Mouse (Mus musculus) gonadal fat pad, adult 2 months (tissue): ENCODE results near the gene Pdcl2. TPM values are rescaled to one million over a fixed set of nuclear protein-coding genes. Genes with fewer than 3 reads are reported as not detected.

Experiments
- DNase-seq: peaks from one replicate; pipeline ENCODE4 v3.0.0-alpha.2; 2012; ENCODE audit warnings: low read depth
- polyA plus RNA-seq: library from polyadenylated mRNA; depleted of rRNA; stranded (reverse); fragments of >200 nt; gene quantifications from 2 replicates; pipeline ENCODE4 v1.2.3, GENCODE M21; 2012; rRNA removed

Pdcl2 gene
- 0.19 TPM in 1 of 2 replicates, not detected in the other for polyA plus RNA-seq

DNA sequence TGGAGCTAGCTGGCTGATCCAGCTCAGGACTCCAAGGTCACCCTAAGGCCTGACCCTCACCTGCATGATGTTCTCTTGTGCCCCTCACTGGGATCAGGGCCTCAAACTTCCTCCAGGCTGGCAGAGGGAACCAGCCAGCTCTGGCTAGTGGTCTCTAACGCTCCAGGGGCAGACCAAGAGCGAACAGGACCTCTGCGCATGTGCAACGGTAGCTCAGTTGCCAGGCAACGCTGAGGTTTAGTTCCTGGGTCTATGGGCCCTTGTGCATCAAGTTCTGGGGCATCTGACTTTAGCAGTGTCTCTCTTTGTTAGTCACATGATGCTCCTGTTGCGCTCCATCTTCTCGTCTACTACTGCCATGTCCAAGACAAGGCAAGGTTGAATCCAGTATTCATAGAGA lies at the start of gene Pdcl2:
Gene Pdcl2 (minus strand): TSS at position 204 of the 400 bp plus-strand sequence.
- DNase-seq: no peak

GRCm38 (mm10) chr5:76379216-76379615 lies 48.3 kb upstream of the Pdcl2 start:
- DNase-seq: no peak

DNA sequence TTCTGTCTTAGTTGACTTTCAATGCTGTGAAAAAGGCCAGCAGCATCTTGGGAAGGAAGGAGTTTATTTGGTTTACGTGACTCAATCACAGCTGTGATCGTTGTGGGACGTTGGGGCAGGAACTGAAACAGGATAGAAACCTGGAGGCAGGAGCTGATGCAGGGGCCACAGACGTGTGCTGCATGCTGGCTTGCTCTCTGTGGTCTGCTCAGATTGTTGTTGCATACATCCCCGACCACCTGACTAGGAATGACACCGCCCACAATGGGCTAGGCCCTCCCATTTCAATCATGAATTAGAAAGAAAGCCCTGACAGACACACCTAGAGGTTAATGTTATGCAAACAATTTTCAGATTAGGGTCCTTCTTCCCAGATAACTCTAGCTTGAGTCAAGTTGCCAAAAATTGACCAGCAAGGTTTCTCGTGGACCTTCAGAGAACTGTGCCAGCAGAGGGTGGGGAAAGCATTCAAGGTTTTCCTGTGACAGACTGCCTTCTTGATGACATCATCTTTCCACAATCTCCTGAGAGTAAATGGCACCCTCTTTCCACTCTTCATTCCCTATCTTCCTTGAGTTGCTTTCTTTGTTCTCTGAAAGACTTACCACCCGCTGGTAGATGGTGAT lies 38.4 kb upstream of the Pdcl2 start:
- DNase-seq: no peak

DNA sequence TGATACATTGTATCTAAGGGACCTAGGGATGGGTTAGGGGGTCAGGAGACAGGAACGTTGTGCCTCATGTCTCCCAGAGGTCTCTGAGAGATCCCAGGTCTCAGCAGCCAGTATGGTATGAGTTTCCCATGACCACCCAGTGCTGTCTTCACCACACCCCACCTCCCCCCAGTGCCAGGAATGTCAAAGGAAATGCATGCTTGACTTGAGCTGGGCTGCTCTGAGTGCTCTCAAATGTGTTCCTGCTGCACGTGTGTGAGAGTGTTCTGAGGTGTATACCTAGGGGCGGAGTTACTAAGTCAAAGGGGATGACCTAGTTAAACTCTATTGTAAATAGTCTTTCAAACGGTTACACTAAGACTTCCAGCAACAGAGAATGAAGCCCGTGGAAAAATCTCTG lies 34.5 kb upstream of the Pdcl2 start:
- no peak for DNase-seq

- no peak for DNase-seq
These were observed 32.6 kb upstream of the Pdcl2 start, which contains the start of gene Nmu for GRCm38 (mm10) chr5:76363453-76364104. Nmu (minus strand) TSS chr5:76363788.

DNA sequence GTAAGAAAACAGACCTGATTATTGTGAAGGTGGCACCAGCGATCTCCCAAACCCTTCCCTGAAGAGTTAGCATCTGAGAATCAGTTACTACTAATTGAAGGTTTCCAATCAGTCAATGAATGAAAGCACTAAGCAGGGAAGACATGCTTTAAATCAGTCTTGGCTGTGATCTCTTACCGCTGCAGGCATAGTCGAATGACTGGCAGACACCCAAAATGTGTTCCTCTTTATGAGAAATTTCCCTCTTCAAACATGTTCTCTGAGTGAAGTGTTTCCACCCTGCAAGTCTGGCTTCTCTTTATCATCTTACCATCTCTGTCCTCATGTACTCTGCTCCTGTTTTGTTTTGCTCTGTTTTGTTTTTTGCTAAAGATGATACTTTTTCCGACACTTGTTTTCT lies 29.8 kb upstream of the Pdcl2 start:
- DNase-seq: peak; percentile 65

DNA sequence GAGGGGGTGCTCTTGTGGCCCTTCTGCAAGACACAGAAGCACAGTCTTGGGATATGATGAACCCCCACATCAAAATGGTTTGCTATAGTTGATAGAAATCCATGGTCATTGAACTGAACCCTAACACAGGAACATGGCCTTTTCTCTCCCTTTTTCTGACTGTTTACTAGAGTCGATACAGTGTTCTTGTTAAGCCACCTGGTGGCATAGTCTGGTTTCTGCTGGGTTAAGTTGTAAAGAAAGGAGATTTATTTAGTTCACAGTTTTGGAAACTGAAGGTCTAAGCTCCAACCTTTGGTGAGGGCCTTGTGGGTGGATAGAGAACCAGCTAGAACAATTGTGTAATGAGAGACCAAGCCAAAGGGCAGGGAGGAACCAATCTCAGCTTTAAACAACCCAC lies 29.1 kb upstream of the Pdcl2 start:
- peak; percentile 41 for DNase-seq

GRCm38 (mm10) chr5:76351953-76352611 lies 21.1 kb upstream of the Pdcl2 start:
- no peak for DNase-seq

- no peak for DNase-seq
These were observed 20.6 kb upstream of the Pdcl2 start for GRCm38 (mm10) chr5:76351537-76351936.

GRCm38 (mm10) chr5:76346137-76346536 lies 15.2 kb upstream of the Pdcl2 start:
- no peak for DNase-seq

- DNase-seq: no peak
These were observed 10.0 kb upstream of the Pdcl2 start for GRCm38 (mm10) chr5:76340931-76341330.

- no peak for DNase-seq
These were observed 6.1 kb upstream of the Pdcl2 start for GRCm38 (mm10) chr5:76337100-76337499.

GRCm38 (mm10) chr5:76333833-76334232 lies 2.9 kb upstream of the Pdcl2 start:
- no peak for DNase-seq

DNA sequence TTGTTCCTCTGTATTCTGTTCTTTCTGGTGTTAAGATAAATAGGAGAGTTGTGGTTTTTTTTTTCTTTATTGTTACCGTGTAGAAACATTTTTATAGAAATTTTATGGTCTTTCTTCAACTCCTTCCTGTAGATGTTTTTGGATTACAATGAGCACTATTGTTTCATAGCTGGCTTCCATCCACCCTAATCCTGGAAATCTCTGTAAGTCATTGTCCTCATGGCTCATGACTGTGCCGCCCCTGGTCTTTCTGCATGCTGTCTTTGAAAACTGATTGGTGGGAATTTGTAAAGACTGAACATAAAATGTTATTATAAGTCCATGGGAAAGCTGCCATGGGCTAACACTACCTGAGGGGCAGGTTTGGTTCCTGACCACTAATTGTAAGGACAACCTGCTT lies 3.7 kb downstream of the Pdcl2 start:
- DNase-seq: no peak

DNA sequence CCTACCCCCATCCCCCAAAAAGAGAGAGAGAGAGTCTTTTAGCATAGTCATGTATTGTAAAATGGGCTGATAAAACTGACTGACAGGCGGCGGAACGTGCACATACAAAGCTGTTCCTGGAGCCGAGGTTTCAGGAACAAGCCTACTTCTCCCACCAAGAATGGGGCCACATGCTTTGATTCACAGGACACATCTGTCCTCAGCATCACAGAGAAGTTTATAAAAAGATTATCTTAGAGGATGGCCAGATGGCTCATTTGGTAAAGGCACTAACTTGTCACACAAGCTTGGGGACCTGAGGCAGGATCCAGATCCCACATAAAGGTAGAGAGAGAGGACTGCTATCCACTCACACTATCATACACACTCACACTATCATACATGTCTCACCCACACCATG lies 5.8 kb downstream of the Pdcl2 start:
- DNase-seq: no peak

DNA sequence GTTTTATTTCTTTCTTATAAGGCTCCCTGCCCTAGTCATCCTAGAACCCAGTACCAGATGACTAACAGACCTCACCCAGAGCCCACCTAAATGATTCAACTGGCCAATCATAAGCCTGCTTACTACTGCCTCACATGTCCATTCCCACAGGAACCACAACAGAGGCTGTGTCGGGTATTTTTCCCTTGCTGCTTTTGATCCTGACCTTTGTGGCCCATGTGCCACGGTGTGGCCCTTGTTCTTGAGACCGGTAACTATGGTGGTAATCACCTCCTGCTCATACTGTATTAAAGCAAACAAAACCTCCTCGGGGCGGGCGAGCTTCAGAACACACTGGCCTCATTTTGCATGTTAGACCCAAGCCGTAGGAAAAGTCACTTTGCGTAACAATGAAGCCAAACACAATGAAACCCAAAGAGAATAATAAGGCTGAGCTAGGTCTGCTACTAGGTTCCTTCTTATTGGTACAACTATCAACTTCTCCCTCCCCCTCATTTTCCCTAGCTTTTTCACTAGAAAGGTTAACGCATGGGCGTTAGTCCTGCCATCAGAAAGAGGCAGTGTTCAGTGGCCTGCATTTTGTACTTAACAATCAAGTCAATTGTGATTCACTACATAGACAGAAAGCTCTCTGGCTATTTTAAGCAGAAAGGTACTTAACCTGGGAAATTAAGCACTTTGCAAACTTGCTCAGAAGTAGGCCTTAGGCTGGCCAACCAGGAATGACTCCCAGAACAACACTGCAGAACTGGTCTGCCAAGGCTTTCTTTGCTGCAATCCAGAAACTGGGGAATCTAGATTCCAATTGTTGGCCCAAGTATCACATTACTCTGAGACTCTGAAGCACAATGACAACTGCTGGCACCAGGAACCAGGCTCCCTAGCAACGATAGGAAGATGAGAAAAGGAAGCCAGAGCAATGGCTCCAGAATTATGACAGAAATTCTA lies 9.4 kb downstream of the Pdcl2 start:
- DNase-seq: peak; percentile 97

- no peak for DNase-seq
These were observed 22.8 kb downstream of the Pdcl2 start for GRCm38 (mm10) chr5:76308206-76308605.

DNA sequence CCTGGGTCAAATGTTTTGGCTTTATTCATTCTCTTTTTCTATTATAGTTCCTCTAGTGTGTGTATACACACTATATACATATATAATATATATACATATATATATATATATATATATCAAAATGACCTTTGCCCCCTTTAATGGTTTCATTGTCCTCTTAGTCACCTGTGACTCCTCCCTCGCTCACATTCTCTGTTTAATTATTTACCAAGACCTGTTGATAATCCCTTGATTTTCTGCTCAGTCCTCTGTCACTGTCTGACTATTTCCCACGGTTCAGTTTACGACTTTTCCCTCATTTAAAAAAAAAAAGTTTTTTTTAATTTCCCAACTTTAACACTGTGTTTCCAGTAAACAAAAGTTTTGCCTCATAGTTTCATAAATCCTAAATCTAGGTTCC lies 24.7 kb downstream of the Pdcl2 start:
- DNase-seq: no peak

GRCm38 (mm10) chr5:76305616-76306015 lies 25.3 kb downstream of the Pdcl2 start:
- DNase-seq: no peak

GRCm38 (mm10) chr5:76304452-76305341 lies 26.3 kb downstream of the Pdcl2 start, which contains the start of gene Clock:
Clock (minus strand) TSS chr5:76304792.
- no peak for DNase-seq
